Mouse (Mus musculus) G1E (cell line): ENCODE results near the gene Mark2.

Source experiments
- CTCF ChIP-seq: IDR thresholded peaks from 2 replicates; pipeline ENCODE4 v1.5.1; 2012; ENCODE audit warnings: low read depth, low read length, inconsistent platforms, mixed read lengths
- GATA1 ChIP-seq: IDR thresholded peaks from 2 replicates; pipeline ENCODE4 v1.6.1; 2012; ENCODE audit warnings: borderline replicate concordance, low read length, inconsistent platforms, mixed read lengths
- GATA2 ChIP-seq: IDR thresholded peaks from 2 replicates; pipeline ENCODE4 v1.6.1; 2012; ENCODE audit warnings: low read depth, low read length, inconsistent platforms, borderline replicate concordance
- POLR2AphosphoS5 ChIP-seq: IDR thresholded peaks from 2 replicates; pipeline ENCODE4 v1.6.1; 2012; ENCODE audit warnings: low read depth, low read length, inconsistent platforms; ENCODE audit not compliant: insufficient replicate concordance
- TAL1 ChIP-seq: conservative IDR thresholded peaks from 2 replicates; pipeline ENCODE4 v1.6.1; 2012; ENCODE audit warnings: low read depth, low read length, inconsistent platforms, mixed read lengths

- TF ChIP-seq TAL1 = no peak
- TF ChIP-seq CTCF = no peak
- TF ChIP-seq GATA2 = no peak
- TF ChIP-seq GATA1 = no peak
- no peak for TF ChIP-seq POLR2AphosphoS5
Measured at GRCm38 (mm10) chr19:7307995-7308770, 33.5 kb downstream of the Mark2 start.
